Mouse (Mus musculus) cerebellum, adult 18-20 months (tissue): ENCODE results near the gene Dld.

ENCODE experiments used
- DNase-seq, 2 experiments: peaks; one replicate each; pipeline ENCODE4 v3.0.0; 2021

The Dld gene

DNA sequence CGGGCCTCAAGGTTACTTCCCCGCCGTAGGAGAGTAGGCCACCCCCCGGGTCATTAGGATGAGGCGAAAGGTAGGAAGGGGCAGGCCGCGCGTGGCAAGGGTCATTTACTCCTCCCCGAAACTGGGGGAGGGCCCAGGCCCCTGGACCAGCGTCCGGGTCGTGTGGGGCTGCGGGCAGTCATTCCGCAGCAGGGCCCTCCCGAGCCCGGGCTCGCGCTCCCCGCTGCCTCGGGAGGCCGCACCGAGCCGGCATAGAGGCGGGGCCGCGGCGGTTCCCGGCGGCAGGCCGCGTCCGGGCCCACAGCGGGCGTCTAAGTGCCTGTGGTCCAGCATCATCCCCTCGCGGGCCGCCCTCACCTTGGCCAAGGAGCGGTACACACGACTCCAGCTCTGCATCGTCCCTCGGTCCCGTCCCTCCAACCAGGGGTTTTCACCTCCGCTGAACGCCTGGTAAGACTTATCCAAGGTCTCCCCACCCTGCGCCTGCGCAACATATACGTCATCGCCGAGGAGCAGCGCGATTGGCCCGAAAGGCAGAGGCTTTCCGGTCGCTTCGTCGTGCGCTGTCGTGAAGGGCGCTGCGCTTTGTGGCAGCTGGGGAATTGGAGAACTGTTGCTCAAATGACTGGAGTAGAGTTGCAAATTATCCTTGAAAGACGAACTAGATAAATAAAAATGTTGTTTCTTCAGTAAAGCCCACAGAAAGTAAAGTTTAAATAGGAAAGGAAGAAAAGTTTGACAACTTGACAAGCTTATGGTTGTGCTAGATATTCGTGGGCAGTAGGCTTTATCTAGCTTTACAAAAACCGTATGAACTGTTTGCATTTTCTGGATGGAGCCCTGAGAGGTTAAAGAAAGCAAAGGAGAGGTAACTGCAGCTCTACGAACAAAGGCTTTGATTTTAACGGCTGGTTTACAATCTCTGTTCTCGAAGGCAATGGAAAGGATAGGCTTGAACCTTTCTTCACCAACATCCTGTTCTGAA is at the start of gene Dld:
TSS of gene Dld (minus strand) at position 510 of the 985 bp plus-strand sequence.
- DNase-seq = peak; percentile 97 to 98

DNA sequence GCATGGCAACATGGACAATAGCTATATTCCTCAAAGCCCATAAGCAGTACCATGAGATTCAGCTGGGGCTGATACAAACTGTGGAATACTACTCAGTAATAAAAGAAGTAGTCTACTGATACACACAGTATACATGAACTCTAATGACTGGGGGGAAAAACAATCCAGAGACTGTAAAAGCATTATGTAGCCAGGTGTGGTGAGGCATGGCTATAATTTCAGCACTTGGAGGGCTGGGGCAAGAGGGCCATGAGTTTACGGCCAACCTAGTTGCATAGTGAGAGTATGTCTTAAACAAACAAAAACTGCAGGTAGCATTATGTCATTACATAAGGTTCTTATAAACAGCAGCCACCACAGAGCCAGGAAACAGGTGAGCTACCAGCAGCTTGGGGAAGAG is 49.6 kb upstream of the Dld start:
- no peak for DNase-seq

DNA sequence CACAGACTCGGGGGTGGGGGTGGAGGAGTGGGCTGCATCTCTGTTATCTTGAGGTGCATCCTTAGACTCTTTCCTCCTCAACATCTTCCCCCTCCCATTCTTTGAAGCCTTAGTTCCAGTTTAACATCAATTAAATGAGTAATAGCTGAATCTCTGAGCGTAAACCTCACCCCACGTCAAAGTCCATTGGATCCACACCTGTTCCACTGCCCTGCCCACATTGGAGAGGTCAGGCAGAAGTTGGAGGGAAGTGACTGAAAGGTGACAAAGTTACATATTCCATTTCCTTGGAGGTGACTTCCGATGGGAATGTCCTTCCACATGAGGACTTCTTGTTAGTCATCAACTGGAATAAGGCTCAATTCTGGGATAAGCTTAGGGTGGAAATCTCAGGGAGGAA is 46.5 kb upstream of the Dld start:
- DNase-seq = no peak

DNA sequence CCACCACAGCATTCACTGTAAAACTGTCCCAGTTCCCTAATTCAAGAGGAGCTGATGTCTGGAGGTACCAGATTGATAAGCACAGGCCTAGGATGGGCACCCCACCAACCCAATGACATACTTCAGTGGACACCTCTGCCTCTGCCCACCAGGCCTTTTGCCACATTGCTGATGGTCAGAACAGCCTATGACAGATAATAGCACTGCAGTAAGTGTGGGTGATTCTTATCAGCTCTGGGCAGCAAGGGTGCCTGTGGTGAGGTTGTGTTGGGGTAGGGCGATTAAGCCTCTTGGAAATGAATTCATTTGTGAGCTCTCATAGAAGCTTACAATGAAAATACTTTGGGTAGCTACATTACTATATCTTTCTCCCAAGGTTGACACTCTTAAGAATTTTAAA is 44.6 kb upstream of the Dld start:
- no peak for DNase-seq

DNA sequence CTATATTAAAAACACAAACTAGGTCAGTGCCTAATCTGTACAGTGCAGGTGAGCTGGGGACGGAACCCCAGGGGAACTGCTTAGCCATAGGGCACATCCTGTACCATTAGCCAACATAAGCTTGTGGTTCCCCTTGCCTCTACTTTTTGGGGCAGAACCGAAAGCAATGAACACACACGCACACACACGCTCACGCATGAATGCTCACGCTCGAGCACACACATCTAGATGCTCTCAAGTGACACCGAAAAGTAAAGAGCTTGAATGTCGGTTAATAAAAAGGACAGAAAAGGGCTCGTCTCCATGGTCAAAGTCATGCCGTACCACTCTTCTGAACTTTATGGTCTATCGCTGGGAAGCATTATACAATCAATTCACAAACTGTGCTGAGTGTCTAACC is 40.4 kb upstream of the Dld start:
- DNase-seq = no peak

DNA sequence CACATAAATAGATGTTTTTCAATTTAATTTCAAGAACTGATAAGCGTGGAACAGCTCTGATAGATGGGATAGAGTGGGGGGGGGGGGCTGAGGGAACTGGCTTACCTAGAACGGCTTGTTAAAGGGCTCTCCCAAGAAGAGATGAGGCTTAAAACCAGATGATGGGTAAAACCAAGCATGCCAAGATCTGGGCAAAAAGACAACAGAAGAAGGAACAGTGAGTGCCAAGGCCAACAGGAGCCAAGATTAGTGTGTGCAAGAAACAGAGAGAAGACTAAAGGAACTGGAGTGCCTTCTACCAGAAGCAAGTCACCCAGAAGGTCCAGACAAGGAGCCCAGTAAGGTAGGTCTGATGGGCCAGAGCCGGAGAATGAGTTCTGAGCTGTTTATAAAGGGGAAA is 39.3 kb upstream of the Dld start, which contains the start of gene Slc26a3:
TSS of gene Slc26a3 (plus strand) at position 301 of the 400 bp plus-strand sequence.
- no peak for DNase-seq

DNA sequence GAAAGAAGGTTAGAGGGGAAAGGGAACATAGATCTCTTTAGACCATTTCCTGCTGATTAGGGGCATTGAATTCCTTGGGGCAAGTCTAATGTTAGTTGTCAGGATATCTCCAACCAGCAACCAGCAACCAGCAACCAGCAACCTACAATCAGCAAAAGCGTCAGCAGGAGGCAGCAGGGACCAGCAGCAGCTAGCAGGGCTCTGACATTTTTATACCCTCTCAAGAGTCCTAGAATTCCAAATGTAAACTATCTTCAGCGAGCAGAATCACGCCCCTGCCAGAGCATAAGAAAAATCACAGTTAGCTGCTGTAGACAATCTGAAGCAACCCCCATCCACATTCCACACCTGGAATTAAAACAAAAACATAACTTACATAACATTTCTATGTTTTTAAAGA is 36.0 kb upstream of the Dld start:
- DNase-seq = no peak

DNA sequence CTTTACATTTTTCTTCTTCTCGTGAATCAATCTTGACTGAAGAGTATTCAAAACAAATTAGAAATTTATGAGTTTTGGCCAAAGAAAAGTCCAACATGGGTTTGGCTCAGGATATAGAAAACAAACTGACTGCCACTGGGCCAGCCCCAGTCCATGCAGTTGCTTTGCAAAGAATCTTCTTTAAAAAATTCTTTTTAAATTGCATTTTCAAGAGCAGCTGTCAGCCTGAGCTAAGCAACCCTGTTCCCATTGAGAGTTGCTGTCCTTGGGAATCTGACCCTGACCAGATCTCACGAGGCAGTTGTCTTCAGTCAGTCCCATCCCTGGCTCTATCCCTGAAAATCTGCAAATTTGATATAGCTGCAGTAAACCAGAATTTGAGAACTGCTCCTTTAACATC is 31.2 kb upstream of the Dld start:
- no peak for DNase-seq

DNA sequence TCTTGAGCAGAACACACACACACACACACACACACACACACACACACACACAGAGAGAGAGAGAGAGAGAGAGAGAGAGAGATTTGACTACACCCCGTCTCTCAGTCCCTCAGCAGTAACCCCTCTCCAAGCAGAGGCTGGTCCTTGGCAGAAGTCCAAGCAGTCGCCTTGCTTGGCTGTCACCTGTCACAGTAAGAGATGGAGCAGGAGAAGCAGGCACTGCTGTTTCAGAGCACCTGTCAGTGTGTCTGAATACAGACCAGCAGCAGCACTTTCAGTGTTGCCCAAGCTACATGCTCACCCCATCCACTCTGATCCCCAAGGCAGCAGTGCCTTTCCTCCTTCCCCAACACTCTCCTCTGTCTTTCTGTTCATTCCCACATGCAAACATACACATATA is 29.6 kb upstream of the Dld start:
- DNase-seq = no peak

DNA sequence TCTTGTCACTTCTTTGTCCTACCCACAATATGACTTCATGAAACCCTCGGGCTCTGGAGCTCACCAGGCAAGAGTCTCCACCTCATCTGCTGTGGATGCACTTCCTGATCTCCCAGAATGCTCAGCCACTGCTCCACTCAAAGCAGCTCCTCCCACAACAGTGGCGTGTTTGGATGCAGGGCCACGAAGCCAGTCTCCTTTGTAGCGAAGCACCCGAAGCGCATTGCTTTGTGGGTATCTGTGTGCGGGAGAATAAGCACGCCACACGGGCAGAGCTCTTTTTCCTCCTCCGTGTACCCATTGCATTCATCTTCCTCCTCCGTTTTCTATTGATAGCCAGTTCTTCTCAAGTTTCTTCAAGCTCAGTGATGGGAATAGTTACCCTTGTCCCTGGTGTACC is 26.0 kb upstream of the Dld start:
- no peak for DNase-seq

DNA sequence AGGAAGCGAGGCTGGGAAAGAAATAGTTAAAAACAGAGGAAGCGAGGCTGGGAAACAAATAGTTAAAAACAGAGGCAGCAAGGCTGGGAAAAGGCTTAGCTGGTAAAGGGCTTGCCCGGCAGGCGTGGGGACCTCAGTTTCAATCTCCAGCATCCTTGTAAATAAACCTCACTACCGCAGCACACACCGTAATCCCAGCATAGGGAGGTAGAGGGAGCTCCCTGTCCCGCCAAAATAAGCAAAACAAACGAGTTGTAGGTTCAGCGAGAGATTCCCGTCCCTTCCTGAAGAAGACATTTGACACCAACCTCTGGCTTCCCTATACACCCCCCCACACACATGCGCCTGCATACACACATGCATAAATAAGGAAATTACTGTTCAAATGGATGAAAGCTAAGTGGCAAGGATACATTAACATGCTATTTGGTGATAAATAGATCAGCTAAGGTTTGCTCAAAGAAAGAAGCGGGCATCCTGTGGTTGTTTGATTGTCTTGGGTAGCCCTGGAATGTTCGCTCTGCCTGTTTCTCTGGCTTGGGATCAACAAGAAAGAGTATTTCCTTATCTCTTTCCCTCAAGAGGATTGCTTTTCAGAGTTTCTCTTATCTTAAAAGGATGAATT is 25.2 kb upstream of the Dld start:
- no peak for DNase-seq

DNA sequence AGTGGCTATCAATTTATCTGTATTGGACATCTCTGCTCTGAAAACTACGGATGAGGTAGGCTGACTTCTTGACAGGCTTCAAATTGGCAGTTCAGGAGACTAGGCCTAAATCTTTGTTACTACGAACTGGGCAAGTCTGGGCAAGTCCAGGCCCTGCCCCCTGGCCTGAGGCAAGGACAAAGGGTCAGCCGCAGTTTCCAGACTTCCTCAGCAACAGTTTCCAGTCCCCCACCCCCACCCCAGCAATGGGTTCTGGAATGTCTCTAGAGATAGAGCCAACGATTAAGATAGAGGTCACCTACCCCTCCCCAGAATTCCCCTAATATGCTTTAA is 24.0 kb upstream of the Dld start:
- no peak for DNase-seq

DNA sequence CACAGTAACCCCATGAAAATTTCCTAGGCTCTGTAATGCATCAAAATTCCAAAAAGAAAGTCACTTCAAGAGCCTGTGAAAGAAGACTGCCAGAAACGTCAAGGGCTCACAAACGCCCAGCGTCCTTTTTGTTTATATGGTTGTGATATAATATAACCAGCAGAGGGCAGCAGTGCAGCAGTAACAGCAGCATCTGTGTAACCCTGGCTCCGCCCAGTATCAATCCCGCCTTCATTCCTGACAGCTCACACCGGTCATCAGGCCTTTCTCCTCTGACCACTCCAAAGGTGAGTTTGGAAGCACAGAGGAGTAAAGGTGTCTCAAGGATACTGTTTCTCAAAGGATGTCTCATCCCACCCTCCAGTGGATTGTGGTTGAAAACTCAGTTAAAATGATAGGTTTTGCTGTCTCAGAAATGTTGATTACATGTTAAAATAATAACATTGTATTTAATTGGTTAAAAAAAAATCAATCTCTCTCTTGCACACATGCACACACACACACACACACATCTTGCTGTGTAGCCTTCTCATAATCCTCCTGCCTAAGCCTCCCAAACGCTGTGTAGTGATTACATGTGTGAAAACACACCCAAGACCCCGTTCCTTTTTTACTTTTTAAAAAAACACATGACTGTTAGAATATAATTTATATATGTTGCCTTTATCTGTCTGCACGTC is 23.5 kb upstream of the Dld start:
- peak; percentile 54 to 60 for DNase-seq

DNA sequence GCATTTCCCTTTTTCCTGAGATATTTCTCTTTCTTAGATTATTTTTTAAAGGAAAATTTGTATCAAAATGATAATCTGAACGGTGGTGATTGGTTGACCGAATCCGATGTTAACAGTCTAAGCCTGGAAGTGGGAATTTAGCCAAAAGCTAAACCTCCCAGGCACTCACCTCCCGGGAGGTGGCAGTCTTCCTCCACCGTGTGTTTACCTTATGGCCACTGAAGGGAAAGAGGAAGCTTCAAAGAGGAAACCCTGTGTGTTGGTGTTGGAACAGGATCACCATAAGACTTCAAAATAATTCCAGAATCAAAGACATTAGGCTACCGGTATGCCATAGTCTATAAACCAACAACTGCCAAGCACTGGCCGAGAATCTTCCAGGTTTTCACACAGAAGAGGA is 18.4 kb upstream of the Dld start:
- DNase-seq = no peak

DNA sequence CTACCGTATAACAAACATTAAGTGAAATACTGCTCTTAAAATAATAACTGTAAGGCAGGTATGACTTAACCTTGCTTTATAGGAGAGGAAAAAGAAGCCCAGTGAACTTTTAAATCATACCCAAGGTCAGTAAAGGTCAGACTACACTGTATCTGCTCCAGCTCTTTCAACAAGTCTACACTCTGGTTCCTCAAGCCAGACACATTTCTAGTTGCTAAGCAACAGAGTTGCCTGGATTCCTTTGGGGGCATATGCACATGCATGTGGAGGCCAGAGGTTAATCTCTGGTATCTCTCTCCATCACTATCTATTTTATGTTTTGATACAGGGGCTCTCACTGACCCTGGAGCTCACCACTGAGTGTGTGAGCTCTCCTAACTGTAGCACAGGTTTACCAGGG is 17.9 kb upstream of the Dld start:
- DNase-seq = no peak

DNA sequence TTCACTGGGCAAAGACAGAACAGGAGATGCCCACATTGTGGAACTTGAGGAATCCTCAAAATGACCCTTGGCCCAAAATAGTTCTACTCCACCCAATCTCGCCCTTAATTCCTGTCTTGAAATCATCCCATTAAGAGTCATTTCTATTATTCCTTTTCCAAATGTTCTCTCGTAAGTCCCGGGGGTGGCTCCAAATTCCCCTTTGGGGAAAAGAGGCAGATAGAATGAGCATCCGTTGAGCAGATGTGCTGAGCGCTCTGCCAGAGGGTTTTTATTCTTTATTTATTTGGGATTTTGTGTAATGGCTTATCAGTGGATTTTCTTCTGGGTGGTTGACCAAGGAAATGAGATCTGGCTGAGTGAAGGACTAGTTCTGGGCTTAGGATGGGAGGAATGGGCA is 16.5 kb upstream of the Dld start:
- no peak for DNase-seq

DNA sequence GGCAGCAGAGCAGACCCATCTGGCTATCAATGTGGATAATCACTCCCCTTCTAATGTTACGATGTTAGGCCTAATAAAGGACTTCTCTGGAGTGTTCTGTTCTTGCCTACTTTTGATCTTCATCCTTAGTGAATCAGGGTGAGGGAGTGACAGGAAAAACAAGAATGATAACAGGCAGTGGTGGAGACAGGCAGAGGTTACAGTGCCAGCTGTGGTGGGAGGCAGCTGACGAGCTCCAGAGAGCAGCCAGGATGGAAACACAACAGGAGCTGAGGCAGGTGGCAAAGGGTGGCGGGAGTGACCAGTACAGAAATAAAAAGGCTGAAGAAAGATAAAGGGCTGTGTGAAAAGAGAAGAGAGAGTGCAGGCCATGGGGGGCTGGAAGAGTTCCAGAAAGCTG is 15.2 kb upstream of the Dld start:
- DNase-seq = no peak

DNA sequence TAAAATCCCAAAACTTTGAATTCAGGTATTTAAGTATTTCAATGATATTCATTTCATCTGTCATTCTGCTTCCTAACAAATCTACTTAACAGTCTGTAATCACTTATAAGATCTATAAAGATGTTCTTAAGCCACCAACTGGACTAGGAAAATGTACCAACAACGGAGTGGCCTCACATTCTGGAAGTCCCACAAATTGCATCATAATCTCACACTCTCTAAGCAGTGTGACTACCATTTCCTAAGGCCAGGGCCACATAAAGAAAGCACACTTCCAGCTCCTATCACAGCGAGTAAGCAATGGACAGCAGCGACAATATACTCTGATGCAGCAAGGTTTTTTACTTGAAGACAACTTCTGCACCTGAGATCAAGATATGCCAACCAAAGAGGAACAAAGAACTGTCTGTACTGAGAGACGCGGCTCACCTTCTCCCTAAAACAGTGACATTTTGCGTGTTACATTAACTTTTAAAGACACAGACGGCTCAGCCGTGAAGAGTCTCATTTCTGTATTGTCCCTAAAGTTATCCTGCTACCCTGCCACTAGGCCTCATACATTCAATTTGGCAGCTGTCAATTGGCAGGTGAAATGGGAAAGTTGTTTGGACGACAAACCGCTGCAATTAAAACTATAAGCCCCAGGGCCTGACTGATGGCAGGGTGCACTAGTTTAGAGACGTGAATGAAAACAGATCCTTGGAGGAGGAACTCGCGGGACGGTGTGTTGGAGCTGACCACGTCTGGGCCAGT is 886 bp downstream of the Dld start:
- DNase-seq = no peak

DNA sequence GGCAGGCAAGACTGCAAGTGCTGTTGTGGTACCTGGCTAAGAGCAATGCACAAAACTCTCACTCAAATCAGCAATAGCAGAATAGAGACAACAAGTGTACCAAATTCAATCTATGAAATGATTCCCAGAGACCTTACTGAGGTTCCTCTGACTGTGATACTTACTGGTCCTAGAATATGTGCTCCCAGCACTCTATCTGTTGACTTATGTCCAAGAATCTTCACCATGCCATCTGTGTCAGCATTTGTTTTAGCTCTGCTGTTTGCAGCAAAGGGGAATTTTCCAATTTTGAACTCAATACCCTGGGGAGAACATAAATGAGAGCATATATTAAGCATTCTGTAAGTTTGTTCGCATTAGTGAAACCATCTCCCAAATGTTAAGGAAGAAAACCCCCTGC is 18.0 kb downstream of the Dld start:
- peak; percentile 47 to 61 for DNase-seq

DNA sequence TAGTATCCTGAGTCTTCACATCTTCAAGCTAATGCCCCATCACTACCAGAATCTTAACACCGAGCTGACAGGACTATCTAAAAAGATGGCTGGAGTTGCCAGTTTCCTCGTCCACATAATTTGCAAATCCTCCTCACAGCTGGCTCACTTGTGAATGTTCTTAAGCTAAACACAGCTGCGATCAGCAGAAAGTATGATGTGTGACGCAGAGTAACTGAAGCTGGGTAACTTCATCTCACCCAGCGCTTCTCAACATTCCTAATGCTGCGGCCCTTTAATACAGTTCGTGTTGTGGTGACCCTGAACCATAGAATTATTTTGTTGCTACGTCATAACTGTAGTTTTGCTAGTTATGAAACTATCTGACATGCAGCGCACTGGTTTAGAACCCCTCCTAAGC is 24.1 kb downstream of the Dld start:
- no peak for DNase-seq

DNA sequence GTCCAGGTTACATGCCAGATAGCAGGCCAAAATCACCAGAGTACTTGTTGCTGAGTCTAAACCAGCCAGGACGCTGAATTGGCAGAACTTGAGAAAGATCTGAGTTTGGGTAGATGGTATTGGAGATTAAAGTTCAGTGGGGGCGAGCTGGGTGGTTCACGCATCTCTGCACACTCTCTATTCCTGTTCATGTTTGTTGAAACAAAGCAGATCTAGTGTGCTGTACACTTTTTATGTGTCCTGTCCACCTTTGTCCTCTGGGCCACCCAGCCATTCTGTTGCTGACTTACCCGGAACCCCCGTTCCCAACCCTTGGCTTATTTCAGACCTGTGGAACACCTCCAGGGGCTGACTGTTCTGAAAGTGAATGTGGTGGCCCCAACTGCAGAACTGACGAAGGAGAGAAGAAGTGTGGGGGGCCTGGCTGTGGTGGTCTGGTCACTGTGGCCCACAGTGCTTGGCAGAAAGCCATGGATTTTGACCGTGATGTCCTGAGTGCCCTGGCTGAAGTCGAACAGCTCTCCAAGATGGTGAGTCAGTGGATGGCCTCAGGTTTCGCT is 28.0 kb downstream of the Dld start:
- DNase-seq = no peak

DNA sequence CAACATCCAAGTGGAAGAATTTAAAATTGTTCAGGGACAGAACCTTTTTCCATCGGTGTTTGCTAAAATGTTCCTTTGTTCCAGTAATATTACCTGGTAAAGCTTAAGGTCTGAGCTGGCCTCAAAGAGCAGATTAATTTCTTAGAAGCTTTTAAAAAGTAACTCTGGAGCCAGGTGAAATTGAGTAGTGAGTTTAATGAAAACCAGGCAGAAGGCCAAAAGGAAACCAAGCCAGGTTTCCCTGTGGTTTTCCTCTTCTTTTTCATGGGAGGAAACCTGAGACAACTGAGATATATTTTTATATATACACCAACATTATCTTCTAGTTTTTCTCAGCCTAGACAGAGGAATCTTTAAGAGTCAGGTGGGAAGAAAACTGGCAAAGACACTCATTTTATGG is 29.7 kb downstream of the Dld start:
- no peak for DNase-seq

DNA sequence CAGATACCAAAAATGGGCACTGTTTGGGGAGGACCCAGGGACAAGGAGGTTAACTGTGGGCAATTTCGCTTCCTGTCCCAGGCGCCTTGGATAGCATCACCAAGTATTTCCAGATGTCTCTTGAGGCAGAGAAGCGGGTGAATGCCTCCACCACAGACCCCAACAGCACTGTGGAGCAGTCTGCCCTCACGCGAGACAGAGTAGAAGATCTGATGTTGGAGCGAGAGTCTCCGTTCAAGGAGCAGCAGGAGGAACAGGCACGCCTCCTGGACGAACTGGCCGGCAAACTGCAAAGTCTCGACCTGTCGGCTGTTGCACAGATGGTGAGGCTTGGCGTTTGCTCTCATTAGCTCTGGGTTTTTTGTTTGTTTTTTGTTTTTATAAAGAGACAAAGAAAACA is 30.4 kb downstream of the Dld start:
- peak; percentile 26 to 28 for DNase-seq
